Mouse (Mus musculus): Measurements from ENCODE around the gene Entpd5. TPM values are rescaled to one million over a fixed set of nuclear protein-coding genes. Genes with fewer than 3 reads are reported as not detected.
"Not testable (repeated sequence)": the region's sequence is repeated elsewhere in the genome, so short reads cannot be mapped to it uniquely, and the experiment has no call there.

Entpd5 gene
- polyA plus RNA-seq, 1 experiment from 2014 or later = 10.2 TPM

GRCm38 (mm10) chr12:84365137-84365536, 43.7 kb downstream of the Entpd5 start:
- H3K4me2 ChIP-seq (replicated peaks) = no peak overlapping the region
- H3K27me3 ChIP-seq = no peaks in the 10 kb centered on the region
- peaks cover 32% of the 10 kb centered on the region for H3K36me3 ChIP-seq
- no peak overlapping the region for H3K27ac ChIP-seq
- no peak overlapping the region for H3K9ac ChIP-seq
- peaks cover 21% of the 10 kb centered on the region for H3K4me1 ChIP-seq
- no peaks in the 10 kb centered on the region for H3K9me3 ChIP-seq
- no peak overlapping the region for H3K4me3 ChIP-seq
- WGBS = 92% methylated on average over 6 of the region's 6 CpGs
- ATAC-seq (ENCODE audit: low FRiP score, low read depth) = no peak

DNA sequence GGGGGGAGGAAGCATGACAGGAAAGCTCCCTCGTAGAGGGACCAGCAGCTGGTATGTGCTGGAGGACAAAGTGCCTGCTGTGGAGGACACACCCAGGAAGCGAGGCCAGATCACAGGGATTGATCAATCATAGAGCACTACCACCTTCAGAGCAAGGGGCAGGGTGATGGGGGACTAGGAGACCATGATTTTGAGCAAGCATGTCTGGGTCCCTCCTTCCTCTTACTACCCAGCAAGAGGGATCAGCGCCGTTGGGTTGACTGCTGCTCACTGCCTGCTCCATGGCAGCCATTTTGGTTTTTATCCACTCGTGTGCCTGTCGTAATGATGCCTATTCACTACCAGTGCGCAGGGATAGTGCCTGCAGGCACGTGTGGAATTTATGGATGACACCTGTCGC, 44.5 kb downstream of the Entpd5 start:
- no peak overlapping the region for H3K4me3 ChIP-seq

DNA sequence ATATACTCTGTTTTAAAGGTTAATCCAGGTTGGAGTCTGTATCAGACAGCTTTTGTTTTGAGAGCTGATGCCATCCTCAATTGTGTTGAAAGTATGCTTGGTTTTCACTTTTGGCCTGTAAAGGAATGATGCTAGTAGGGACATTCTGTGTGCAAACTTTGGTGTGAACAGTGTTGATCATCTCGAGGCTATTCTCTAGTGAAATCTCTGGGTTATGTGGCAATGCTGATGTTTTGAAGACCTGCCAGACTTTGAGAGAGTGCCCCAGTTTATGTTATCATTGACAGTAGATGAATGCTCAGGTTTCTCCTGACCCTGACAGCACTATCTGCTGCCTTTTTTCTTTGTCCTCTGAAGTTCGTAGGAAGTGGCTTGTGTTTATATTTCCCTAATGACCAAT, 46.0 kb downstream of the Entpd5 start:
- Histone ChIP-seq H3K36me3 (peaks cover 10% of the 10 kb centered on the region), H3K4me3 (peak overlapping the region; percentile 98), H3K9ac (peak overlapping the region; percentile 89), H3K27me3 (no peaks in the 10 kb centered on the region), H3K4me1 (peaks cover 21% of the 10 kb centered on the region), H3K9me3 (no peaks in the 10 kb centered on the region), H3K4me2 (replicated peaks) (peak overlapping the region; percentile 83), H3K27ac (no peak overlapping the region)
- WGBS = 56% methylated on average over 2 of the region's 2 CpGs
- ATAC-seq (ENCODE audit: low FRiP score, low read depth) = no peak

More for the DNA sequence above, 44.5 kb downstream of the Entpd5 start:
- H3K4me1 ChIP-seq = peaks cover 21% of the 10 kb centered on the region
- H3K36me3 ChIP-seq = peaks cover 24% of the 10 kb centered on the region
- no peaks in the 10 kb centered on the region for H3K27me3 ChIP-seq
- no peak overlapping the region for H3K9ac ChIP-seq
- ATAC-seq (ENCODE audit: low FRiP score, low read depth) = no peak
- H3K4me2 ChIP-seq (replicated peaks) = no peak overlapping the region
- H3K9me3 ChIP-seq = no peaks in the 10 kb centered on the region
- WGBS = 78% methylated on average over 9 of the region's 9 CpGs
- no peak overlapping the region for H3K27ac ChIP-seq

DNA sequence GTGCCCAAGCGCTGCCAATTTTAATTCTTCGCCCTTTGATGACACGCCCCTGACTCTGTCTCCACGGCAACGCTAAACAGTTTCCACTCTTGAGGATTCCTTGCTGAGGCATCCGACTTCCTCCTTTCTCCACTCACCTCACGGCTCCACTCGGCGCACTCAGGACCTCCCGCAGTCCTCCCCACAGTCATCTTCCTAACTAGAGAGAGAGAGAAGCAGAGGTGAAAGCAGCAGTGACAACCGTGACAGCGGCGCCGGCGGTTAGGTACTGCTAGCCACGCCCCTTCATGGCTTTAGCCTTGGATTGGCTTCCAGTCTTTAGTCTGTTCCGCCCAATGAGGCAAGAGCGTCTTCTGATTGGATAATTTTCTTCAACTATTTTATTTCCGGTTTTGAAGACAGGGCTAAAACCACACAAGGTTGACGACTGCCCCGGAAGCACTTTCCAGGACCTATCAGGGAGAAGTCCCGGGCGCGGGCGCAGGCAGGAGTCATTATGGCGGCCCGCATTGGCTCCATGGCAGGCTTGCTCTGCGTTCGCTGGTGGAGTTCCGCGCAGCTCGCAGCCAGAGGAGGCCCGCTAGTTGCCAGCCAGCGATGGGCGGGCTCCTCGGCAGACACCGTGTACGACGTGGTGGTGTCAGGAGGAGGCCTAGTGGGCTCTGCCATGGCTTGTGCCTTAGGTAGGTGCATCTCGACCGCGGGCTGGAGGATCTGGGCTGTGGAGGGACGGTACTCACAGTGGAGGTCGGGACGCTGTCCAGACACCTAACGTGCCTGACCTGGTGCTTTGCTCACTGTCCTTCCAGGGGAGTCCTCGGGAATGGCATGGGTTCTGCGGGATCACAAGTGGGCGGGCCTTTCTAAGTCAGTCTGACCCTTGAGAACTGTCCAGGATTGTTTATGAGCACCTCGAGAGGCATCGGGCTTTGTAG, 47.0 kb downstream of the Entpd5 start, which contains the start of the genes Coq6 and Fam161b:
Gene Coq6 (plus strand): TSS at position 103 of the 935 bp plus-strand sequence.
Gene Fam161b (minus strand): TSS at position 279 of the 935 bp plus-strand sequence.
- H3K4me2 ChIP-seq (replicated peaks) = peak within 1 kb of the TSS; percentile 83
- H3K9me3 ChIP-seq = no peaks in the 10 kb centered on the region
- H3K9ac ChIP-seq = peak within 1 kb of the TSS; percentile 89
- H3K36me3 ChIP-seq = peaks cover 3% of the 10 kb centered on the region
- peak within 1 kb of the TSS; percentile 98 for H3K4me3 ChIP-seq
- H3K27me3 ChIP-seq = no peaks in the 10 kb centered on the region
- under 1% methylated on average over 51 of the region's 51 CpGs for WGBS
- no peak within 1 kb of the TSS for H3K27ac ChIP-seq
- ATAC-seq (ENCODE audit: low FRiP score, low read depth) = peak; percentile 99
- H3K4me1 ChIP-seq = peaks cover 21% of the 10 kb centered on the region

DNA sequence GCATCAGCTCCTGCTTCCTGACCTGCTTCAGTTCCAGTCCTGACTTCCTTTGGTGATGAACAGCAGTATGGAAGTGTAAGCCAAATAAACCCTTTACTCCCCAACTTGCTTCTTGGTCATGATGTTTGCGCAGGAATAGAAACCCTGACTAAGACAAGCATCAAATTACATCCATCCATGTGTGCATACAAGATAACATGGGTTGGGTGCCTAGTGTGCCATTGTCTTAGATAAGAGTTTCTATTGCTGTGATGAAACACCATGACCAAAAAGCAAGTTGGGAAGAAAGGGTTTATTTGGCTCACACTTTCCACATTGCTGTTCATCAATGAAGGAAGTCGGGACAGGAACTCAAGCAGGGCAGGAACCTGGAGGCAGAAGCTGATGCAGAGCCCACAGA, 50.1 kb downstream of the Entpd5 start:
- not testable (repeated sequence) for H3K4me3 ChIP-seq; ATAC-seq (ENCODE audit: low FRiP score, low read depth)

GRCm38 (mm10) chr12:84347192-84347591, 61.6 kb downstream of the Entpd5 start:
- Histone ChIP-seq H3K9me3 (no peaks in the 10 kb centered on the region), H3K9ac (no peak overlapping the region), H3K4me2 (replicated peaks) (no peak overlapping the region), H3K4me1 (no peaks in the 10 kb centered on the region), H3K27me3 (no peaks in the 10 kb centered on the region), H3K36me3 (peaks cover 55% of the 10 kb centered on the region), H3K27ac (no peak overlapping the region), H3K4me3 (no peak overlapping the region)
- no peak for ATAC-seq (ENCODE audit: low FRiP score, low read depth)
- WGBS = 52% methylated on average over 2 of the region's 2 CpGs

More for the DNA sequence above, 50.1 kb downstream of the Entpd5 start:
- not testable (repeated sequence) for H3K9ac ChIP-seq; H3K9me3 ChIP-seq; H3K27ac ChIP-seq; H3K27me3 ChIP-seq; H3K4me2 ChIP-seq (replicated peaks)
- Histone ChIP-seq H3K4me1 (peaks cover 19% of the 10 kb centered on the region), H3K36me3 (peaks cover 15% of the 10 kb centered on the region)
- 81% methylated on average over 2 of the region's 2 CpGs for WGBS

- H3K9ac ChIP-seq = no peak overlapping the region
- 91% methylated on average over 11 of the region's 11 CpGs for WGBS
- H3K36me3 ChIP-seq = peaks cover 88% of the 10 kb centered on the region
- H3K4me2 ChIP-seq (replicated peaks) = no peak overlapping the region
- H3K27me3 ChIP-seq = no peaks in the 10 kb centered on the region
- H3K9me3 ChIP-seq = no peaks in the 10 kb centered on the region
- no peaks in the 10 kb centered on the region for H3K4me1 ChIP-seq
- no peak for ATAC-seq (ENCODE audit: low FRiP score, low read depth)
- no peak overlapping the region for H3K4me3 ChIP-seq
- no peak overlapping the region for H3K27ac ChIP-seq
These were observed 71.7 kb downstream of the Entpd5 start for GRCm38 (mm10) chr12:84336963-84337625.

DNA sequence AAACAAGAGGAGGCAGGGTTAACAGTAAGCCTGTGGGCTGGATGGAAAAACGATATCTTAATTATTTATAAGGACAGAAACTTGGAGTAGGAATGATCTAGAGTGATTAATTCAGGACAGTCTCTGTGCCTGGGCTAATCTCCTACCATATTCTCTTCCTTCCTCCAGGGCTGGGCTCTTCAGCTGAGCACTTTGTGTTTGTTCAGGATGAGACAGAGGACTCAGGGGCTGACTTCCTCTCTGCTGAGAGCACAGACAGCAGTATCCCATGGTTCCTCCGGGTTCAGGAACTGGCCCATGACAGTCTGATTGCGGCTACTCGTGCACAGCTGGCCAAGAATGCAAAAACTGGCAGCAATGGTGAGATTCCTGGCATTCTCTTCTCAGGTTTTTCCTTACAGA, 81.7 kb downstream of the Entpd5 start:
- H3K4me1 ChIP-seq = no peaks in the 10 kb centered on the region
- WGBS = 77% methylated on average over 4 of the region's 4 CpGs
- H3K27ac ChIP-seq = no peak overlapping the region
- H3K36me3 ChIP-seq = peaks cover 70% of the 10 kb centered on the region
- H3K9ac ChIP-seq = no peak overlapping the region
- H3K4me3 ChIP-seq = no peak overlapping the region
- ATAC-seq (ENCODE audit: low FRiP score, low read depth) = no peak
- no peaks in the 10 kb centered on the region for H3K27me3 ChIP-seq
- H3K4me2 ChIP-seq (replicated peaks) = no peak overlapping the region
- H3K9me3 ChIP-seq = no peaks in the 10 kb centered on the region

Other genes with a start within 250 kb of the Entpd5 start
- gene Elmsan1, start 190.1 kb downstream of the Entpd5 start, polyA plus RNA-seq (2015; fragmentation: Nextera tagmentation; extraction: Ambion mirVana) = 8.9 and 9.9 TPM in 2 replicates
- 12.1 and 12.7 TPM in 2 replicates for gene Ptgr2, start 123.8 kb downstream of the Entpd5 start, polyA plus RNA-seq (2015; fragmentation: Nextera tagmentation; extraction: Ambion mirVana)
- gene Zfp410, start 92.2 kb downstream of the Entpd5 start, polyA plus RNA-seq (2015; fragmentation: Nextera tagmentation; extraction: Ambion mirVana) = 97.3 and 102 TPM in 2 replicates
- gene Coq6, start 47.4 kb downstream of the Entpd5 start, polyA plus RNA-seq (2015; fragmentation: Nextera tagmentation; extraction: Ambion mirVana) = 47.4 and 50.7 TPM in 2 replicates
- 3.8 and 4.5 TPM in 2 replicates for gene Fam161b, start 47.2 kb downstream of the Entpd5 start, polyA plus RNA-seq (2015; fragmentation: Nextera tagmentation; extraction: Ambion mirVana)
- 1.0 and 1.3 TPM in 2 replicates for gene Bbof1, start within 50 bp of the Entpd5 start, polyA plus RNA-seq (2015; fragmentation: Nextera tagmentation; extraction: Ambion mirVana)
- 27.8 and 27.9 TPM in 2 replicates for gene Rnf113a2, start 8.2 kb upstream of the Entpd5 start, polyA plus RNA-seq (2015; fragmentation: Nextera tagmentation; extraction: Ambion mirVana)
- 35.6 and 36.5 TPM in 2 replicates for gene Aldh6a1, start 42.0 kb upstream of the Entpd5 start, polyA plus RNA-seq (2015; fragmentation: Nextera tagmentation; extraction: Ambion mirVana)
- 26.8 and 27.5 TPM in 2 replicates for gene Lin52, start 42.4 kb upstream of the Entpd5 start, polyA plus RNA-seq (2015; fragmentation: Nextera tagmentation; extraction: Ambion mirVana)
- 0.25 and 0.33 TPM in 2 replicates for gene Vsx2, start 160.7 kb upstream of the Entpd5 start, polyA plus RNA-seq (2015; fragmentation: Nextera tagmentation; extraction: Ambion mirVana)
- 18.6 and 19.7 TPM in 2 replicates for gene Abcd4, start 208.4 kb upstream of the Entpd5 start, polyA plus RNA-seq (2015; fragmentation: Nextera tagmentation; extraction: Ambion mirVana)
- 0.10 and 0.13 TPM in 2 replicates for gene Vrtn, start 232.0 kb upstream of the Entpd5 start, polyA plus RNA-seq (2015; fragmentation: Nextera tagmentation; extraction: Ambion mirVana)